ENCODE assay signal across 23 mouse cellular contexts in the genomic region with DNA sequence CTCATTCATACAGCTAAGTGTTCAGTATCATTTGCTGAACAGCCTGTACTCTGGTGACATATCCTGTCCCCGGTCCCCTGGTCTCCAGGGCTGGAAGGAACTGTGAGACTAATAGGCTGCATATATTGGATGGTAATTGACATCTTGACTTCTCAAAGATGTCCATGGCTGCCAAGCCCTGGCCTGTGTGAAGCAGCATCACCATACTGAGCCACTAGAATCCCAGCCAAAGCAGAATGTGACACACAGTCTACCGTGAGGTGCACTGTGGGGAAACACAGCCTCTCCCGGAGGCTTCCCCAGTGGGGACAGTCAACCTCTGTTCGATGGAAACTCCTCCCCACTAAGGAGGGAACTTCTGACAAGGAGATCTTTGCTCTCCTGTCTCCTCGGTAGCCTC. TPM values are rescaled to one million over a fixed set of nuclear protein-coding genes. Genes with fewer than 3 reads are reported as not detected.
A peak's percentile ranks its signal among the peaks of the same experiment; 100 is the strongest.
DNase-seq lines count a peak whose midpoint lies in the region; ATAC-seq lines count a peak whose summit lies in the region.
"Had no signal": no experiment of that assay in that cellular context is flagged by ENCODE, and none has a peak within 500 bp of the region (broad histone marks: within the 10 kb centered on the region; RNA-seq: fewer than 3 reads in every experiment).

No protein-coding gene starts in this region.

- peak overlapping the region; percentile 67 for H3K27ac ChIP-seq in forebrain, embryonic 13.5 days
- peak overlapping the region; percentile 1; the same call in 1 of the 2 replicates for H3K27ac ChIP-seq in hindbrain, embryonic 16.5 days (ENCODE audit: low read depth, low read length)
- 0 out of 2 replicates have a peak overlapping the region, but pooled peaks have one; percentile 31 for H3K27ac ChIP-seq in midbrain, embryonic 16.5 days (ENCODE audit: low read length)
- no peak overlapping the region for H3K27ac ChIP-seq in neural tube, embryonic 15.5 days (replicated peaks)
- H3K27ac ChIP-seq: embryonic facial prominence, embryonic 13.5 days; neural tube, embryonic 12.5 days had no signal

- H3K36me3 ChIP-seq in forebrain, embryonic 13.5 days (ENCODE audit: poor library complexity, severe bottlenecking), result peaks cover 47% of the 10 kb centered on the region
- peaks cover 14% of the 10 kb centered on the region for H3K36me3 ChIP-seq in hindbrain, embryonic 16.5 days (ENCODE audit: control insufficient read depth, insufficient read depth, low read length)
- 0 out of 2 replicates have a peak, but pooled peaks cover 2% of the 10 kb centered on the region for H3K36me3 ChIP-seq in midbrain, embryonic 16.5 days (ENCODE audit: control insufficient read depth, insufficient read depth, low read length)
- H3K36me3 ChIP-seq in neural tube, embryonic 15.5 days, result peaks cover 10% of the 10 kb centered on the region; the same call in 1 of the 2 replicates

- DNase-seq in cerebellum, postnatal 14 days, result peak; percentile 43 to 52
- DNase-seq in cerebellum, adult 9-10 months, result no peak
- no peak for DNase-seq in neural tube, embryonic 10.5 days (ENCODE audit: extremely low spot score, low spot score)
- no peak for DNase-seq in adrenal gland, adult (ENCODE audit: inconsistent age in 2 of 2, low spot score in 1 of 2)
- DNase-seq: adrenal gland, adult 2 months; gastrocnemius, postnatal 10 days; heart, adult 18-20 months; kidney, adult 18-20 months; kidney, postnatal 14 days; lung, adult 2 months; lung, postnatal 4 days; thymus, postnatal 25 days had no signal

- peaks cover 35% of the 10 kb centered on the region for H3K4me1 ChIP-seq in forebrain, embryonic 13.5 days
- peaks cover 21% of the 10 kb centered on the region for H3K4me1 ChIP-seq in hindbrain, embryonic 16.5 days (ENCODE audit: control insufficient read depth, insufficient read depth, low read depth, low read length)
- peaks cover 25% of the 10 kb centered on the region for H3K4me1 ChIP-seq in midbrain, embryonic 16.5 days (ENCODE audit: control insufficient read depth, insufficient read depth, low read length)
- H3K4me1 ChIP-seq in neural tube, embryonic 15.5 days, result peaks cover 19% of the 10 kb centered on the region

- WGBS in forebrain, embryonic 13.5 days, result 61% methylated on average over 5 of the region's 5 CpGs
- WGBS in hindbrain, embryonic 16.5 days, result 44% methylated on average over 5 of the region's 5 CpGs
- 47% methylated on average over 5 of the region's 5 CpGs for WGBS in midbrain, embryonic 16.5 days
- 60% methylated on average over 5 of the region's 5 CpGs for WGBS in neural tube, embryonic 15.5 days

- H3K4me3 ChIP-seq in forebrain, embryonic 13.5 days, result no peak overlapping the region
- H3K4me3 ChIP-seq in hindbrain, embryonic 16.5 days (ENCODE audit: low read length), result no peak overlapping the region
- H3K4me3 ChIP-seq in midbrain, embryonic 16.5 days (ENCODE audit: low read depth, low read length), result no peak overlapping the region
- H3K4me3 ChIP-seq in neural tube, embryonic 15.5 days (replicated peaks), result no peak overlapping the region
- H3K4me3 ChIP-seq: embryonic facial prominence, embryonic 13.5 days; neural tube, embryonic 12.5 days had no signal

- no peaks in the 10 kb centered on the region for H3K9me3 ChIP-seq in forebrain, embryonic 13.5 days (replicated peaks)
- no peaks in the 10 kb centered on the region for H3K9me3 ChIP-seq in hindbrain, embryonic 16.5 days (ENCODE audit: control insufficient read depth, low read length)
- H3K9me3 ChIP-seq in midbrain, embryonic 16.5 days (replicated peaks; ENCODE audit: control insufficient read depth, low read length, poor library complexity, severe bottlenecking), result no peaks in the 10 kb centered on the region
- no peaks in the 10 kb centered on the region for H3K9me3 ChIP-seq in neural tube, embryonic 15.5 days (replicated peaks)
- H3K9me3 ChIP-seq: embryonic facial prominence, embryonic 13.5 days; neural tube, embryonic 12.5 days had no signal

- no peak for ATAC-seq in forebrain, embryonic 13.5 days
- no peak for ATAC-seq in hindbrain, embryonic 16.5 days
- ATAC-seq in midbrain, embryonic 16.5 days, result no peak
- ATAC-seq in neural tube, embryonic 15.5 days (ENCODE audit: low FRiP score), result no peak

- no peak overlapping the region for H3K9ac ChIP-seq in forebrain, embryonic 13.5 days
- H3K9ac ChIP-seq in hindbrain, embryonic 16.5 days (ENCODE audit: low read depth, low read length), result no peak overlapping the region
- no peak overlapping the region for H3K9ac ChIP-seq in midbrain, embryonic 16.5 days (ENCODE audit: low read depth, low read length)
- H3K9ac ChIP-seq in neural tube, embryonic 15.5 days (replicated peaks), result no peak overlapping the region
- H3K9ac ChIP-seq: embryonic facial prominence, embryonic 13.5 days; neural tube, embryonic 12.5 days had no signal

- no peak overlapping the region for H3K4me2 ChIP-seq in forebrain, embryonic 13.5 days
- H3K4me2 ChIP-seq in hindbrain, embryonic 16.5 days (ENCODE audit: low read length), result no peak overlapping the region
- no peak overlapping the region for H3K4me2 ChIP-seq in midbrain, embryonic 16.5 days (ENCODE audit: low read length)
- H3K4me2 ChIP-seq in neural tube, embryonic 15.5 days, result no peak overlapping the region
- H3K4me2 ChIP-seq: embryonic facial prominence, embryonic 13.5 days; liver, embryonic 11.5 days; neural tube, embryonic 12.5 days had no signal

- no peaks in the 10 kb centered on the region for H3K27me3 ChIP-seq in forebrain, embryonic 13.5 days
- H3K27me3 ChIP-seq in hindbrain, embryonic 16.5 days (replicated peaks; ENCODE audit: control insufficient read depth, insufficient read depth, low read length), result no peaks in the 10 kb centered on the region
- H3K27me3 ChIP-seq in midbrain, embryonic 16.5 days (ENCODE audit: control insufficient read depth, insufficient read depth, low read depth, low read length), result no peaks in the 10 kb centered on the region
- H3K27me3 ChIP-seq in neural tube, embryonic 15.5 days (replicated peaks), result no peaks in the 10 kb centered on the region
- H3K27me3 ChIP-seq: CH12.LX; embryonic facial prominence, embryonic 13.5 days; neural tube, embryonic 12.5 days had no signal

RNA-seq across cellular contexts. Expression of gene Rars, which starts 20.6 kb away (rescaled TPM):
- 76.0 and 80.6 TPM in 2 replicates for polyA plus RNA-seq in forebrain, embryonic 13.5 days (2015; fragmentation: Nextera tagmentation; extraction: Ambion mirVana)
- polyA plus RNA-seq in hindbrain, embryonic 16.5 days (2015; fragmentation: Nextera tagmentation; extraction: Ambion mirVana), result 64.9 and 70.3 TPM in 2 replicates
- 70.2 and 71.9 TPM in 2 replicates for polyA plus RNA-seq in midbrain, embryonic 16.5 days (2015; fragmentation: Nextera tagmentation; extraction: Ambion mirVana)
- 66.2 and 77.0 TPM in 2 replicates for polyA plus RNA-seq in neural tube, embryonic 15.5 days (2015; fragmentation: Nextera tagmentation; extraction: Ambion mirVana)

RNA-seq across cellular contexts. Expression of gene Fbll1, which starts 56.3 kb away (rescaled TPM):
- 2.4 and 4.0 TPM in 2 replicates for polyA plus RNA-seq in forebrain, embryonic 13.5 days (2015; fragmentation: Nextera tagmentation; extraction: Ambion mirVana)
- polyA plus RNA-seq in hindbrain, embryonic 16.5 days (2015; fragmentation: Nextera tagmentation; extraction: Ambion mirVana), result 4.8 and 12.2 TPM in 2 replicates
- 18.9 and 20.5 TPM in 2 replicates for polyA plus RNA-seq in midbrain, embryonic 16.5 days (2015; fragmentation: Nextera tagmentation; extraction: Ambion mirVana)
- 23.8 and 31.4 TPM in 2 replicates for polyA plus RNA-seq in neural tube, embryonic 15.5 days (2015; fragmentation: Nextera tagmentation; extraction: Ambion mirVana)
- polyA plus RNA-seq: heart, embryonic 16.5 days; liver, embryonic 11.5 days; lung, adult 2 months; spleen, adult 2 months; stomach, embryonic 16.5 days had no signal

Comparison
In these comparisons a context has a peak if more than half of its experiments do, and no peak if none do; other contexts are left out.
1. DNase-seq: peak in cerebellum, postnatal 14 days (2 of 2); none in cerebellum, adult 9-10 months (single experiment), neural tube, embryonic 10.5 days (single experiment) and adrenal gland, adult (0 of 2).